Mouse (Mus musculus): Measurements from ENCODE around the gene Polr3e. TPM values are rescaled to one million over a fixed set of nuclear protein-coding genes. Genes with fewer than 3 reads are reported as not detected.
A peak's percentile ranks its signal among the peaks of the same experiment; 100 is the strongest.

Gene Polr3e
- 15.9 TPM for polyA plus RNA-seq (2012; fragmentation: generic; extraction: Trizol)
- long read RNA-seq, experiment 1, full-length matches to known transcripts: 11 of 14 reads
- long read RNA-seq, experiment 1, partial matches to known transcripts: 1 of 14 reads
- long read RNA-seq, experiment 1, other reads (novel, unspliced or antisense): 2 of 14 reads
- long read RNA-seq, experiment 2, full-length matches to known transcripts: 146 of 212 reads
- long read RNA-seq, experiment 2, partial matches to known transcripts: 16 of 212 reads
- long read RNA-seq, experiment 2, other reads (novel, unspliced or antisense): 50 of 212 reads

DNA sequence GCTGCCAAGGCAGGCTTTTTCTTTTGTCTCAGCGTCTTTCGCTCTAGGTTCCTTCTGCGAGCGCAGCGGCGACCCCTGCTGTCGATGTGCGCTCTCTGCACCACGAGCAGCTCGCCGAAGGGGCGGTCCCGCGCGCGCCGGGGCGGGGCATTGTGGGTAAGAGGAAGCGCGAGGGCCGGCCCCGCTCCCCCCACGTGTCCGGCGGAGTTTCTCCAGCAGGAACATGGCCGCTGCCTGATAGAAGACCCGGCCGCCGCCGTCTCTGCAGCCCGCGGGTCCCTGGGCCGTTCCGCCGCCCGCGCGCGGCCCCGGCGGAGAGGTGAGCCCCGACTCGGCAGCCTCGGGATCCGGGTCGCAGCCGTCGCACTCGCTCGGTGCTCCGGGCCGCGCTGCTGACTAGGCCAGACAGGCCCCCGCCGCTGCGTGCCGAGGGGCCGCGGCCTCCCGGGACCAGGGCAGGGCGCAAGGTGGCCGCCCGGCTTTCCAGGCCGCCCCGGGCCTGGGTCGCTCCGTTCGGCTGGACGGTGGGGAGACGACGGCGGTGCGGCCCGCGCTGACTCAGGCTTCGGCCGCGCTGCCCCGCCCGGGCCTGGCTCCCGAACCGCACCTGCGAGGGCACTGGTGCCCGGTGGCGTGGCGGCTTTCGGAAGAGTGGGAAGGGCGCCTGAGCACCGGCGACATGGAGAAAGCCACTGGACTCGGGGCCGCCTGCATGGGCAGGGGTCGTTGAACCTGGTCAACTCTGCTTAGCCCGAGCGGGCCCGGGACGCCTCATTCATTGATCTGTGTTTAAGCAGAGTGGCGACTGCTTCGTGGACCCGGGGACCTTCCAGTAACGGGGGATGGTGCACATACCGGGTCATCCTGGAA lies at the start of gene Polr3e:
Gene Polr3e (plus strand): TSS at position 153 of the 870 bp plus-strand sequence.
- no peaks in the 10 kb centered on the region for H3K27me3 ChIP-seq (ENCODE audit: control insufficient read depth, insufficient read depth, insufficient read length)
- H3K36me3 ChIP-seq (ENCODE audit: control insufficient read depth, insufficient read depth): no peaks in the 10 kb centered on the region
- TF ChIP-seq MAX (IDR thresholded peaks at IDR 0.05) (peak; percentile 84), CTCF (IDR thresholded peaks at IDR 0.05; ENCODE audit: control insufficient read depth, insufficient read depth, insufficient read length) (peak; percentile 92), CEBPB (IDR thresholded peaks at IDR 0.05; ENCODE audit: low read depth) (no peak), MYOG (IDR thresholded peaks at IDR 0.05; ENCODE audit: control insufficient read depth, extremely low read depth, insufficient read length) (no peak), USF1 (IDR thresholded peaks at IDR 0.05; ENCODE audit: low read depth) (peak; percentile 23)
- peaks cover 50% of the 10 kb centered on the region for H3K79me2 ChIP-seq (ENCODE audit: control insufficient read depth, insufficient read depth)
- peak within 1 kb of the TSS; percentile 64 for H3K4me3 ChIP-seq (ENCODE audit: insufficient read depth, poor library complexity, severe bottlenecking)
- peak within 1 kb of the TSS; percentile 97 for H3ac ChIP-seq (ENCODE audit: control insufficient read depth, insufficient read length, low read depth)
- H3K79me3 ChIP-seq (ENCODE audit: low read depth): peaks cover 27% of the 10 kb centered on the region

DNA sequence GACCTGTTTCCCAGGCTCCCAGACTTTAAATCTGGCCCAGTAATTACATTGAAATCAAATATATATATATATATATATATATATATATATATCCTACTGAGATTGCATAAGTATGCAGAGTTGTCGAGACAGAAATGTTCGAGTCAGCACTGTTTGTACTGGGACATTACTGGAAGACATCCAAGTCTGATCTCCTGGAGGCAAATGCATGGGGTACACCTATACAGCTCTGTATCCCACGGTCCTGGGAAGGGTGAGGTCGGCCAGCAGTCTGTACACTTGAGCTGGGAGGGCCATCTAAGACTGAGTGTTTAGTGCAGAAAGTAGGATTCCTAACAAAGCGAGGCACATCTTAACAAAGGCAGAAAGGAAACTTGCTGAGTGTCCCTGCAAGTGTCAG lies 47.7 kb upstream of the Polr3e start:
- Histone ChIP-seq H3ac (ENCODE audit: control insufficient read depth, insufficient read length, low read depth) (no peak overlapping the region), H3K79me3 (ENCODE audit: low read depth) (peaks cover 2% of the 10 kb centered on the region), H3K27me3 (ENCODE audit: control insufficient read depth, insufficient read depth, insufficient read length) (no peaks in the 10 kb centered on the region), H3K79me2 (ENCODE audit: control insufficient read depth, insufficient read depth) (peaks cover 11% of the 10 kb centered on the region), H3K36me3 (ENCODE audit: control insufficient read depth, insufficient read depth) (no peaks in the 10 kb centered on the region), H3K4me3 (ENCODE audit: insufficient read depth, poor library complexity, severe bottlenecking) (no peak overlapping the region)
- no peak for TF ChIP-seq USF1 (IDR thresholded peaks at IDR 0.05; ENCODE audit: low read depth)
- TF ChIP-seq MAX (IDR thresholded peaks at IDR 0.05): no peak
- no peak for TF ChIP-seq MYOG (IDR thresholded peaks at IDR 0.05; ENCODE audit: control insufficient read depth, extremely low read depth, insufficient read length)
- TF ChIP-seq MYOD1 (IDR thresholded peaks at IDR 0.05; ENCODE audit: control insufficient read depth, insufficient read length, low read depth): no peak
- TF ChIP-seq CTCF (IDR thresholded peaks at IDR 0.05; ENCODE audit: control insufficient read depth, insufficient read depth, insufficient read length): no peak
- no peak for TF ChIP-seq FOSL1 (IDR thresholded peaks at IDR 0.05; ENCODE audit: insufficient read depth, low read length, poor library complexity, severe bottlenecking)
- TF ChIP-seq CEBPB (IDR thresholded peaks at IDR 0.05; ENCODE audit: low read depth): no peak

DNA sequence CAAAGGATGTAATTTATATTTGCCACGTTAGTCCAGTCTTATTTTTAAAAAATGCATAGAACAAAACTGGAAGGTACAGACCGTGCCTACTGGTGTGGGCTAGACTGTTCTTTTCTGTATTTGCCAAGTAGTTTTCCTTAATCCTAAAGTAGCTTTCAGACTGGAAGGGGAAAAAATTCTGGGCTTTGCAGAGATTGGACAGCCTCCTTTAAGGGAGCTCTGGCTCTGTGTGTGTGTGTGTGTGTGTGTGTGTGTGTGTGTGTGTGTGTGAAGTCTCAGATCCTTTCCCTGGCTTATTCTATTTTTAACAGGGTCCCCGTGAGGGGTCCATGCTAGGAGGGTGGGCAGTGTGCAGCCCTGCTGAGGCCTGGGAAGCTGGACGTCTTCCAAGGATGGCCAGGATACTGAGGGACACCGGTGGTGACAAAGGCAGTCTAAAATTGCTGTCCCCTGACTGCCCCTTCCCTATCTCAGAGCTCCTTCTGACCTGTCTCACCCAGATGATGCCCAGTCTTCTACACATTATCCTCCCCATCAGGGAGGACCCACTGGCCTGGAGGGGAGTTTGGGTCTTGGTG lies 47.0 kb upstream of the Polr3e start:
- Histone ChIP-seq H3K79me3 (ENCODE audit: low read depth) (peaks cover 2% of the 10 kb centered on the region), H3ac (ENCODE audit: control insufficient read depth, insufficient read length, low read depth) (no peak overlapping the region), H3K4me3 (ENCODE audit: insufficient read depth, poor library complexity, severe bottlenecking) (no peak overlapping the region), H3K27me3 (ENCODE audit: control insufficient read depth, insufficient read depth, insufficient read length) (no peaks in the 10 kb centered on the region), H3K79me2 (ENCODE audit: control insufficient read depth, insufficient read depth) (peaks cover 11% of the 10 kb centered on the region), H3K36me3 (ENCODE audit: control insufficient read depth, insufficient read depth) (no peaks in the 10 kb centered on the region)
- TF ChIP-seq USF1 (IDR thresholded peaks at IDR 0.05; ENCODE audit: low read depth): no peak
- no peak for TF ChIP-seq MYOG (IDR thresholded peaks at IDR 0.05; ENCODE audit: control insufficient read depth, extremely low read depth, insufficient read length)
- TF ChIP-seq CEBPB (IDR thresholded peaks at IDR 0.05; ENCODE audit: low read depth): no peak
- TF ChIP-seq CTCF (IDR thresholded peaks at IDR 0.05; ENCODE audit: control insufficient read depth, insufficient read depth, insufficient read length): no peak
- TF ChIP-seq MAX (IDR thresholded peaks at IDR 0.05): no peak
- TF ChIP-seq FOSL1 (IDR thresholded peaks at IDR 0.05; ENCODE audit: insufficient read depth, low read length, poor library complexity, severe bottlenecking): no peak
- no peak for TF ChIP-seq MYOD1 (IDR thresholded peaks at IDR 0.05; ENCODE audit: control insufficient read depth, insufficient read length, low read depth)

DNA sequence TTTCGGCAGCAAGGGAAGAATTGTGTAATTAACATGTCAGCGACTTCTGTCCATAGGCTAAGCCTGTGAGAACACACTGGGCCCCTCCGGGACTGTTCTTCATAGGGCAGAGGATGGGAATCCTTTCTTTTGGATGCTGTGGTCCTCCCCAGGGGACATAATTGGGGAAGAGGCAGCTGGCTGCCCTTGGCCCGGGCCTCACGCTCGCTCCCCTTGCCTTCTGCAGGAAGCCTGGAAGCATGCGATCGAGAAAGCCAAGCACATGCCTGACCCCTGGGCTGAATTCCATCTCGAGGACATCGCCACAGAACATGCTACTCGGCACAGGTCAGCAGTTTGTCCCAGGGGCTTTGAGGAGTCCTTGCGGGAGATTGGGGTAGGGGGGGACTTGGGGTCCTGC lies 44.5 kb upstream of the Polr3e start:
- Histone ChIP-seq H3K27me3 (ENCODE audit: control insufficient read depth, insufficient read depth, insufficient read length) (no peaks in the 10 kb centered on the region), H3K4me3 (ENCODE audit: insufficient read depth, poor library complexity, severe bottlenecking) (no peak overlapping the region), H3K36me3 (ENCODE audit: control insufficient read depth, insufficient read depth) (no peaks in the 10 kb centered on the region), H3ac (ENCODE audit: control insufficient read depth, insufficient read length, low read depth) (no peak overlapping the region), H3K79me2 (ENCODE audit: control insufficient read depth, insufficient read depth) (no peaks in the 10 kb centered on the region), H3K79me3 (ENCODE audit: low read depth) (peaks cover under 1% of the 10 kb centered on the region)
- TF ChIP-seq CTCF (IDR thresholded peaks at IDR 0.05; ENCODE audit: control insufficient read depth, insufficient read depth, insufficient read length): no peak
- no peak for TF ChIP-seq MAX (IDR thresholded peaks at IDR 0.05)
- TF ChIP-seq MYOG (IDR thresholded peaks at IDR 0.05; ENCODE audit: control insufficient read depth, extremely low read depth, insufficient read length): no peak
- TF ChIP-seq MYOD1 (IDR thresholded peaks at IDR 0.05; ENCODE audit: control insufficient read depth, insufficient read length, low read depth): no peak
- TF ChIP-seq CEBPB (IDR thresholded peaks at IDR 0.05; ENCODE audit: low read depth): no peak
- no peak for TF ChIP-seq USF1 (IDR thresholded peaks at IDR 0.05; ENCODE audit: low read depth)
- no peak for TF ChIP-seq FOSL1 (IDR thresholded peaks at IDR 0.05; ENCODE audit: insufficient read depth, low read length, poor library complexity, severe bottlenecking)

DNA sequence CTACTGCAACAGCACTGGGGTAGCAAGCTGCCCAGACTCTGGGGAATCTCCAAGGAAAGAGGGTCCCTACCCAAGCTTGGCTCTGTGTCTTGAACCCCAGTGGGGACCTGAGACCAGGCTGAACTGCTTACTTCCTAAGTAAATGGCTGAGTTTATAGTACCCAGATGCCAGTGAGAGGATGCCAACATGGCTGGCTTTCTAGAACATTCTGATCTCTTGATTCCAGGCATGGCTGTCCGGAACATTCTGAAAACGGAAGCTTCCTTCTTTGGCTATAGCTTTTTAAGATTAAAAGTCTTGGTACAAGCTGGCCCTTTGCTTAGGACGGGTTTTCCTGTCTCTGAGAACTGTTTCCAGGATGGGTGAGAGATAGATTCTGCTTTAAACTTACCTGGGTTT lies 43.5 kb upstream of the Polr3e start:
- Histone ChIP-seq H3K79me2 (ENCODE audit: control insufficient read depth, insufficient read depth) (no peaks in the 10 kb centered on the region), H3K79me3 (ENCODE audit: low read depth) (no peaks in the 10 kb centered on the region), H3ac (ENCODE audit: control insufficient read depth, insufficient read length, low read depth) (no peak overlapping the region), H3K27me3 (ENCODE audit: control insufficient read depth, insufficient read depth, insufficient read length) (no peaks in the 10 kb centered on the region), H3K36me3 (ENCODE audit: control insufficient read depth, insufficient read depth) (no peaks in the 10 kb centered on the region), H3K4me3 (ENCODE audit: insufficient read depth, poor library complexity, severe bottlenecking) (no peak overlapping the region)
- TF ChIP-seq MYOD1 (IDR thresholded peaks at IDR 0.05; ENCODE audit: control insufficient read depth, insufficient read length, low read depth): no peak
- no peak for TF ChIP-seq CTCF (IDR thresholded peaks at IDR 0.05; ENCODE audit: control insufficient read depth, insufficient read depth, insufficient read length)
- no peak for TF ChIP-seq FOSL1 (IDR thresholded peaks at IDR 0.05; ENCODE audit: insufficient read depth, low read length, poor library complexity, severe bottlenecking)
- no peak for TF ChIP-seq CEBPB (IDR thresholded peaks at IDR 0.05; ENCODE audit: low read depth)
- TF ChIP-seq MAX (IDR thresholded peaks at IDR 0.05): no peak
- no peak for TF ChIP-seq MYOG (IDR thresholded peaks at IDR 0.05; ENCODE audit: control insufficient read depth, extremely low read depth, insufficient read length)
- no peak for TF ChIP-seq USF1 (IDR thresholded peaks at IDR 0.05; ENCODE audit: low read depth)

Data from C2C12 (cell line).